ENCODE assay signal across 8 mouse cellular contexts in the genomic region with DNA sequence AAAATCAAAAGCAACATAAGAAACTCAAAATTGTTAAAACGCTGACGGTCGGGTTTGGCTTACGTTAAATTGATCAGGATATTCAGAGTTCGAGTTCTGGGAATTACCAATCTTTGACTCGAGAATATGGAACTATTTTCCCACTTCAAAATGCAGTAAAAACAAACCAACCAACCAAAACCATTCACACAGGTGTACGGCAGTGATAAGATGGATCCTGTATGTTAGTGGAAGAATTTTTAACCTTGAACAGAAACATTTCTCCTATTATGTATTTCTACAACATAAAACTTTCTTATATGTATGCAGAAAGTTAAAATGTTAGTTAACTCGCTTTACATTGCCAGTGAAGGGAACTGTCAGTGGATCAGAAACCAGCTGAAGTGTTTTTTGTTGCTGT. TPM values are rescaled to one million over a fixed set of nuclear protein-coding genes. Genes with fewer than 3 reads are reported as not detected.
A peak's percentile ranks its signal among the peaks of the same experiment; 100 is the strongest.
DNase-seq lines count a peak whose midpoint lies in the region; ATAC-seq and TF ChIP-seq lines count a peak whose summit lies in the region.

No protein-coding gene starts in this region.

- H3K4me2 ChIP-seq in limb, embryonic 15.5 days = peak overlapping the region; percentile 83
- H3K4me2 ChIP-seq in stomach, postnatal 0 days (replicated peaks; ENCODE audit: low read depth) = peak overlapping the region; percentile 98

- TF ChIP-seq EP300 in stomach, postnatal 0 days (optimal IDR thresholded peaks at IDR 0.05) = no peak

- WGBS in spleen, adult 2 months = 70% methylated on average over 8 of the region's 8 CpGs
- WGBS in limb, embryonic 15.5 days = 79% methylated on average over 8 of the region's 8 CpGs
- 73% methylated on average over 8 of the region's 8 CpGs for WGBS in stomach, postnatal 0 days

- no peaks in the 10 kb centered on the region for H3K27me3 ChIP-seq in erythroblast, embryonic 14.5 days (ENCODE audit: control insufficient read depth)
- no peaks in the 10 kb centered on the region for H3K27me3 ChIP-seq in spleen, adult 2 months (ENCODE audit: control insufficient read depth, insufficient read depth, low read length)
- H3K27me3 ChIP-seq in limb, embryonic 15.5 days = no peaks in the 10 kb centered on the region
- no peaks in the 10 kb centered on the region for H3K27me3 ChIP-seq in stomach, postnatal 0 days (ENCODE audit: control insufficient read depth, insufficient read depth, low read length)

- DNase-seq in spleen, adult 2 months (ENCODE audit: low read depth in 1 of 2, low spot score in 2 of 2) = no peak
- no peak for DNase-seq in spleen, postnatal 10 days (ENCODE audit: low spot score in 2 of 2)
- no peak for DNase-seq in stomach, postnatal 0 days (ENCODE audit: low spot score)
- DNase-seq in urinary bladder, postnatal 25 days (ENCODE audit: low spot score) = no peak
- DNase-seq in spleen, postnatal 14 days (ENCODE audit: low spot score in 2 of 2) = no peak

- no peaks in the 10 kb centered on the region for H3K9me3 ChIP-seq in erythroblast, embryonic 14.5 days (ENCODE audit: control insufficient read depth, low read length)
- H3K9me3 ChIP-seq in limb, embryonic 15.5 days = no peaks in the 10 kb centered on the region
- H3K9me3 ChIP-seq in stomach, postnatal 0 days (ENCODE audit: control insufficient read depth, low read length) = no peaks in the 10 kb centered on the region

- H3K4me3 ChIP-seq in erythroblast, embryonic 14.5 days (replicated peaks) = peak overlapping the region; percentile 78
- H3K4me3 ChIP-seq in spleen, adult 2 months (ENCODE audit: extremely low read depth, insufficient read depth, insufficient read length) = peak overlapping the region; percentile 86; the same call in 1 of the 2 replicates
- H3K4me3 ChIP-seq in limb, embryonic 15.5 days = peak overlapping the region; percentile 69
- peak overlapping the region; percentile 74 for H3K4me3 ChIP-seq in stomach, postnatal 0 days (ENCODE audit: low read depth, low read length)

- no peak overlapping the region for H3K27ac ChIP-seq in spleen, adult 2 months (ENCODE audit: insufficient read depth, low read length)
- no peak overlapping the region for H3K27ac ChIP-seq in limb, embryonic 15.5 days
- H3K27ac ChIP-seq in stomach, postnatal 0 days (replicated peaks) = no peak overlapping the region

- no peak for TF ChIP-seq POLR2A in spleen, adult 2 months (IDR thresholded peaks at IDR 0.05; ENCODE audit: low read depth, low read length)

- peaks cover 32% of the 10 kb centered on the region for H3K36me3 ChIP-seq in erythroblast, embryonic 14.5 days (ENCODE audit: control insufficient read depth)
- H3K36me3 ChIP-seq in spleen, adult 2 months (ENCODE audit: control insufficient read depth, insufficient read depth, low read length) = no peaks in the 10 kb centered on the region; the same call in 1 of the 2 replicates
- peaks cover 20% of the 10 kb centered on the region for H3K36me3 ChIP-seq in limb, embryonic 15.5 days
- H3K36me3 ChIP-seq in stomach, postnatal 0 days (ENCODE audit: control insufficient read depth, insufficient read depth, low read length) = peaks cover 7% of the 10 kb centered on the region

- peak overlapping the region; percentile 64; the same call in 1 of the 2 replicates for H3K9ac ChIP-seq in limb, embryonic 15.5 days
- H3K9ac ChIP-seq in stomach, postnatal 0 days (ENCODE audit: low read length) = peak overlapping the region; percentile 81; the same call in 1 of the 2 replicates

- ATAC-seq in erythroblast, adult 5-6 weeks (replicated peaks; ENCODE audit: low FRiP score, poor library complexity, severe bottlenecking) = no peak
- no peak for ATAC-seq in limb, embryonic 15.5 days (ENCODE audit: insufficient number of reproducible peaks, low FRiP score, low TSS enrichment, low read depth)
- no peak for ATAC-seq in stomach, postnatal 0 days (ENCODE audit: low FRiP score, low TSS enrichment)

- no peak for TF ChIP-seq CTCF in spleen, adult 2 months (IDR thresholded peaks at IDR 0.05; ENCODE audit: extremely low read depth, insufficient read depth, insufficient read length, insufficient replicate concordance)
- no peak for TF ChIP-seq CTCF in stomach, postnatal 0 days (IDR thresholded peaks at IDR 0.05; ENCODE audit: low read depth)

- peaks cover 35% of the 10 kb centered on the region for H3K4me1 ChIP-seq in erythroblast, embryonic 14.5 days (ENCODE audit: control insufficient read depth)
- peaks cover 5% of the 10 kb centered on the region; the same call in 1 of the 2 replicates for H3K4me1 ChIP-seq in spleen, adult 2 months (ENCODE audit: control insufficient read depth, insufficient read depth, insufficient read length)
- peaks cover 8% of the 10 kb centered on the region; the same call in 1 of the 2 replicates for H3K4me1 ChIP-seq in limb, embryonic 15.5 days
- H3K4me1 ChIP-seq in stomach, postnatal 0 days (replicated peaks; ENCODE audit: control insufficient read depth, insufficient read depth) = no peaks in the 10 kb centered on the region; the same call in 1 of the 2 replicates

RNA-seq across cellular contexts. Expression of a gene that starts 0.8 kb away (rescaled TPM):
- 0.08 and 0.22 TPM in 2 replicates for polyA plus RNA-seq in erythroblast, embryonic 14.5 days (2012)
- total RNA-seq in erythroblast, adult 5-6 weeks (2015; ENCODE audit: low replicate concordance) = 5.0 and 6.9 TPM in 2 replicates
- total RNA-seq in erythroblast, adult 5-6 weeks (2017; ENCODE audit: low replicate concordance) = 5.0 and 15.6 TPM in 2 replicates
- polyA plus RNA-seq in spleen, adult 2 months (2012; rRNA removed) = 1.2 and 1.6 TPM in 2 replicates
- polyA plus RNA-seq in limb, embryonic 15.5 days (2015; fragmentation: Nextera tagmentation; extraction: Ambion mirVana) = 12.0 and 12.6 TPM in 2 replicates
- 3.9 and 4.4 TPM in 2 replicates for polyA plus RNA-seq in stomach, postnatal 0 days (2015; fragmentation: Nextera tagmentation; extraction: Ambion mirVana)
